Mouse (Mus musculus): ENCODE measurements around the gene Slc12a5.

Gene Slc12a5

GRCm38 (mm10) chr2:165032533-165032932, 71.9 kb downstream of the Slc12a5 start:
- DNase-seq (ENCODE audit: low spot score in 2 of 2): no peak

GRCm38 (mm10) chr2:165033306-165033705, 72.7 kb downstream of the Slc12a5 start:
- DNase-seq (ENCODE audit: low spot score in 2 of 2): peak; percentile 16

GRCm38 (mm10) chr2:165034131-165035057, 73.8 kb downstream of the Slc12a5 start, which contains the start of gene Ncoa5:
Gene Ncoa5 (minus strand): TSS chr2:165034867.
- peak; percentile 90 to 94 for DNase-seq (ENCODE audit: low spot score in 2 of 2)

DNA sequence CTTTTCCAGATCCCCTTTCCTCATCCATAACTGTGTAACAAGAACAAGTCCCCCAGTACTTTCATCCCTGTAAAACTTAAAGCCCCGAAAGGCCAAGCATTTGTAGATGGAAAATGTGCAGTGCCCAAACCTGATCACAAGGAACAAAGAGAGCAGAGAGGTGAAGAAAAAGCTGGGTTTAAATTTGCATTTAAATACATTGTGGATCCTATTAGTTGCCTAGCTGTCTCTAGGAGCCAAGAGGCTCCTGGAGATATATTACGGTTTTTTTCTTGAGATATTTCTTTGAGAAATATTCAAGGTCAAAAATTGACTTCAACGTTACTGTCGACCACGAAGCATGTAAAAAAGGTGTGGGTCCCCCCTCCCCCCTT, 74.4 kb downstream of the Slc12a5 start:
- no peak for DNase-seq (ENCODE audit: low spot score in 2 of 2)

DNA sequence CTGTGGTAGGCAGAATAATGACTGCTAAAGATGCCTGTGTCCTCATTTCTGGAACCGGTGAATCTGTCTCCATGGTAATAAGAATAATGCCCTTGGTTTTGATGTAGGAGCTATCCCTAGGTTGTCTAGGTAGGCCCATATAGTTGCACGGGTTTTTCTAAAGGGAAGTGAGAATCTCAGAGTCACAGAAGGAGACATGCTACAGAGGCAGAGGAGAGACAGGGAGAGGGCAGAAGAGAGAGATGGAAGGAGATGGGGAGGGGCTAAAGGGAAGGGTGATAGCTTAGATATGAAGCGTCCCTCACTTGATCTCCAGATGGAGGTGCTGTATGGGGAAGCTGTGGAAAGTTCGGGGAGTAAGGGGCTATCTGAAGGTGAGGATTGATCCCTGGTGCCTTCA, 76.8 kb downstream of the Slc12a5 start:
- DNase-seq (ENCODE audit: low spot score in 2 of 2): no peak

- no peak for DNase-seq (ENCODE audit: low spot score in 2 of 2)
Measured at GRCm38 (mm10) chr2:165042126-165042525, 81.5 kb downstream of the Slc12a5 start.

DNA sequence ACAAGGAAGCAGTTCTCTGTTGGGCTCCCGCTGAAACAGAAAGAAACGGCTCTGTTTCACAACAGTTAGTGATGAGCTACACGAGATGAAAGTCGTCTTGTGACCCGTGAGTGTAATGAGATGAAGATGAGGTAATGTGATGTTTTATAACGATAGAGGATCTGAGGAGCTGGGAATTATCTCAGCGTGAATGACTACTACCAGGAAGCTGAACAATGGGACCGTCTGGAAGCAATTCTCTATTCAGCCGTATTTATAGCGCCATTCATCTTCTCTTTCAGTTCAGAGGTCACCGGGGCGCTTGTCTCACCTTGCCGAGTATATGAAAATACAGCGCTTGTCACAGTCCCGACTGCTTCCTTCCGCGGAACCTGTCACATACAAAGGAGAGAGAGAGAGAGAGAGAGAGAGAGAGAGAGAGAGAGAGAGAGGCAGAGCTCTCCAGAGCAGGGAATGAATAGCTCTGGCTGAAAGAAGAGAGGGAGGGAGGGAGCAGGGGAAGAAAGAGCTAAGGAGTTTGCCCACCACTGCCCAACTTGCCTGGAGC, 82.6 kb downstream of the Slc12a5 start:
- no peak for DNase-seq (ENCODE audit: low spot score in 2 of 2)

DNA sequence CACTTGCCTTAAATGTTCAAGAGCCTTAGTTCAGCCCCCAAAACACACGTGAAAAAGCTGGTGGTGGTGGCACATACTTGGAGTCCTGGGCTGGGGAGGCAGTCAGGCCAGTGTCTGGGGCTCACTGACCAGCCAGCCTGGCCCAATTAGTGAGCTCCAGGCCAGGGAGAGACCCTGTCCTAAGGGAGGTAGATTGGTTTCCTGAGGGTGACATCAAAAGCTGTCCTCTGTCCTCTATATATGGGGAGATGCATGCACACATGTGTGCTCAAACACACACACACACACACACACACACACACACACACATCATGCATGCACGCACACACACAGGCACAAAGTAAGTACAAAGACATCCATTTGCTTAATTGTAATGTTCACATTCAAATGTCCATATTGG, 83.1 kb downstream of the Slc12a5 start:
- no peak for DNase-seq (ENCODE audit: low spot score in 2 of 2)

- no peak for DNase-seq (ENCODE audit: low spot score in 2 of 2)
Measured at GRCm38 (mm10) chr2:165049044-165049443, 88.4 kb downstream of the Slc12a5 start.

Measured in natural killer cell, adult 2 months (primary cell).